Mouse (Mus musculus) MEL (cell line): ENCODE data around the gene Myo18b.

ENCODE experiments used
- CTCF ChIP-seq, 3 experiments: IDR thresholded peaks in 2 of 3; conservative IDR thresholded peaks in 1 of 3; 2 replicates each; pipeline ENCODE4 v1.5.1; 2011 to 2012; ENCODE audit warnings: low read length in 3 of 3, low read depth in 2 of 3, mild to moderate bottlenecking in 2 of 3, improper control_type of control experiment in 1 of 3, inconsistent platforms in 1 of 3, mixed read lengths in 1 of 3, moderate library complexity in 1 of 3; ENCODE audit not compliant: control insufficient read depth in 1 of 3, insufficient read depth in 1 of 3, poor library complexity in 1 of 3, severe bottlenecking in 1 of 3
- ELF1 ChIP-seq: IDR thresholded peaks from 2 replicates; pipeline ENCODE4 v1.6.1; 2014; ENCODE audit warnings: low read depth, mild to moderate bottlenecking, inconsistent platforms, low read length, improper control_type of control experiment, moderate library complexity
- EP300 ChIP-seq, 2 experiments: IDR thresholded peaks; 2 replicates each; pipeline ENCODE4 v1.6.1; 2011; ENCODE audit warnings: improper control_type of control experiment in 2 of 2, low read length in 2 of 2, low read depth in 1 of 2, mild to moderate bottlenecking in 1 of 2
- POLR2A ChIP-seq, 2 experiments: IDR thresholded peaks; 2 replicates each; pipeline ENCODE4 v1.6.1; 2011 to 2012; ENCODE audit warnings: low read length in 2 of 2, mild to moderate bottlenecking in 2 of 2, control low read depth in 1 of 2, improper control_type of control experiment in 1 of 2, low read depth in 1 of 2, moderate library complexity in 1 of 2; ENCODE audit not compliant: control insufficient read depth in 1 of 2, insufficient read depth in 1 of 2, poor library complexity in 1 of 2
- USF1 ChIP-seq: IDR thresholded peaks from 2 replicates; pipeline ENCODE4 v1.6.1; 2014; ENCODE audit warnings: low read depth, mild to moderate bottlenecking, inconsistent platforms, low read length, improper control_type of control experiment, moderate library complexity

- TF ChIP-seq CTCF (IDR thresholded peaks at IDR 0.05 in 2 of 3, conservative IDR thresholded peaks at IDR 0.05 in 1 of 3; ENCODE audit: control insufficient read depth in 1 of 3, insufficient read depth in 1 of 3, low read depth in 2 of 3, low read length in 3 of 3, poor library complexity in 1 of 3, severe bottlenecking in 1 of 3) (no peak), EP300 (IDR thresholded peaks at IDR 0.05; ENCODE audit: low read depth in 1 of 2, low read length in 2 of 2) (no peak), POLR2A (IDR thresholded peaks at IDR 0.05; ENCODE audit: control insufficient read depth in 1 of 2, insufficient read depth in 1 of 2, low read depth in 1 of 2, low read length in 2 of 2, poor library complexity in 1 of 2) (no peak), ELF1 (no peak), USF1 (no peak)
These were observed 11.3 kb upstream of the Myo18b start for GRCm38 (mm10) chr5:112907504-112907903.
